Mouse (Mus musculus) spleen, postnatal 14 days (tissue): ENCODE data around the gene Lbx2.

Experiments used
- DNase-seq, 2 experiments: peaks; one replicate each; pipeline ENCODE4 v3.0.0; 2021 to 2022; ENCODE audit warnings: low spot score in 2 of 2

Lbx2 gene

DNA sequence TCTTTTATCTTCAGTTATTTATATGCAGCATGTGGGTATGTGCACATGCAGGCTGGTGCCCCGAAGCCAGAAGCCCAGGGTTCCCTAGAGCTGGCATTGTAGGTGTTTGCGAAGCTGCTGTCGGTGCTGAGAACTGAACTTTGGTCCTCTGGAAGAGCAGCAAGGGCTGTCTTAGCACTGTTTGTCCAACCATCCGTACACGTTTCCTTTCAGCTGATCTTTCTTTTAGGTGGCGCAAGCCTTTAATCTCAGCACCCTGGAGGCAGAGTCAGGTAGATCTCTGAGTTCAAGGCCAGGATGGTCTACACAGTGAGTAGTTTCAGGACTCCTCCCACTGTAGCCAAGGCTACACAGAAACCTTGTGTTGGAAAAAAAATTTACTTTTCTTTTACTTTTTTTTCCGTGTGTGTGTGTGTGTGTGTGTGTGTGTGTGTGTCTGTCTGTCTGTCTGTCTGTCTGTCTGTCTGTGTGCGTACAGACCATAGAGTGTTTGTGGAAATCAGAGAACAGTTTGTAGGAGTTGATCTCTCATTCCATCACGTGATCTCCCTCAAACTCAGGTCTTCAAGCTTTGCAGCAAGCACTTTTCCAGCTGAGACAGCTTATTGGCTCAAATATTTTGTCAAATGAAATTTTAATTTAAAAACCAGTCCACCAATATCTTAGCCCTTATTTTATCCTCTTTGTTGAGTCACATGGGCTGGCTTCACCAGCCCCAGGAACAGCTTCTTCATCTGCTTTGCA is 46.2 kb downstream of the Lbx2 start:
- DNase-seq = no peak

- DNase-seq = no peak
Measured at GRCm38 (mm10) chr6:83134226-83134625, 48.1 kb downstream of the Lbx2 start.

- DNase-seq = no peak
Measured at GRCm38 (mm10) chr6:83134951-83135513, 48.9 kb downstream of the Lbx2 start, which contains the start of gene Rtkn. Gene Rtkn, plus strand, starts transcription at chr6:83135463.

- DNase-seq = no peak
Measured at GRCm38 (mm10) chr6:83135571-83136161, 49.5 kb downstream of the Lbx2 start.

- no peak for DNase-seq
Measured at GRCm38 (mm10) chr6:83136291-83136880, 50.2 kb downstream of the Lbx2 start.

DNA sequence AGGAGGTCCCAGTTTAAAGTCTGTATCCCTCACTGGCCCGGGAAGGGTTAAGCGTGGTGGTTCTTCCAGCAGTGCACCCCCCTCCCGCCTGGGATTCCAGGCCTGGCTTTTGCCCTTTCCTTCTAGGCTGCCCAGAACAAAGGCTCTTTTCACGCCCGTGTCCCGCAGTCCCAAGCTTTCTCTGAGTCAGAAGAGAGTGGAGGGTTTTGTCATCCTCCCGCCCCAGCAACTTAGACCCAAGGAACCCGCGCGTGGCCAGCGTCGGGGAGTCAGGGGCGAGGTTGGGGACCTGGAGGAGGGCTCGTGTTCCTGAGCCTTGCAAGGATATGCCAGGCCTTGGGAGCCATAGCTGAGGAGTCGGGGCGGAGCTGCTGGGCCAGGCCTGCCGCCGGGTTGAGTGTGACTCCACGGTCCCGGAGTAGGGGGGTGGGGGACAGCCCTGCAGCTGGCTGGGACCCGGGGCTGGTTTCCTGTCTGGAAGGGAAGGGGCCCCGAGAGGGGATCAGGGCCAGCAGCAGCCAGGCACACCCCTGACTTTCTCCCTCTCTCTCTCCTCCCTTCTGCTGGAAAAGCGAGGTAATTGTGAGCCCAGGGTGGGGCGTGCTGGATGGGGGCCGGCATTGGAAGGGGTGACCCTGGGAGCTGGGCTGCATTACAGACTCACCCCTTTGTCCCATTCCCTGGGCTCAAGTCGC is 50.9 kb downstream of the Lbx2 start:
- no peak for DNase-seq

DNA sequence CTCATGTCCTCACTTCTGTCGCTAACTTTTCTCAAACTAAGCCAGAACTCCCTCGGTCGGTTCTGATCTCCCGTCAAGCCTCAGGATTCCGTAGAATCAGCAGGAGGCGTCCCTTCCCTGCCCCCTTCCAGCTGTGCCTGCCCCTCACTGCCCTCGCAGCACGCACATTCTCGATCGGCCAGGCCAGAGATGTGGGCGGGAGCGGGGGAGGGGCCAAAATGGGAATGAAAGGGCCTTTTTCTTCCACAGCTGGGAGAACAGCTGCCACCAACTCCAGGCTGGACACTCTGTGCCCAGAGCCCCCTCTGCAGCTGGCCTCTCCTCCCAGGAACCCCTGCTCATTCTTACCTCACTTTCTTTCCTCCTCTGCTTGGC is 51.4 kb downstream of the Lbx2 start:
- no peak for DNase-seq
